In the genomic region with DNA sequence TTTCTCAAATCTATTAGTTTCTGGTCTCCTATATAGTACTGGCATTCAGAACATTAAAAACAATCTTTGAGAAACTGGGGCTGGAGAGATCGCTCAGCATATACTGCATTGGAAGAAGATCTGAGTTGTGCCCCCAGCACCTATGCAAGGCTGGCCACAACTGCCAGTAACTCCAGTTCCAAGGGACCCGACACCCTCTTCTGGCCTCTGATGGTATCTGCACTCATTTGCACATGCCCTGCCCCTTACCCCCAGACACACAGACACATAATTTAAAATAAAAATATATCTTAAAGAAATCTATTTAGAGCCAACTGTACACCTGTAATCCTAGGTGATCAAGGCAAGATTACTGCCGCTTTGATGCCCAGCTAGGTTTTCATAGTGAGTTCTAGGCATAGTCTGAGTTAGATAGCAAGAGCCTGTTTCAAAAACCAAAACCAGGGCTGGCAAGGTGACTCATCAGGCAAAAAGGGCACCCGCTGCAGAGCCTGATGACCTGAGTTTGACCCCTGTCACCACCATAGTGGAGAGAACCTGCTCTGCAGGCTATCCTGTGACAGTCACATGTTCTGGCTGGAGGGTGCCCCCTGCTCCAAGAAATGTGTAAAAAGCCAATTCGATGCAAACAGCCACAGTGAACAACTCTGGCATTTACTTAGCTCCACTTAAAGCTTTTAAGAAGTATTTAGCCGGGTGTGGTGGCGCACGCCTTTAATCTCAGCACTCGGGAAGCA, we compare ENCODE assay signal across 17 mouse cellular contexts. TPM values are rescaled to one million over a fixed set of nuclear protein-coding genes. Genes with fewer than 3 reads are reported as not detected.
DNase-seq lines count a peak whose midpoint lies in the region; ATAC-seq and TF ChIP-seq lines count a peak whose summit lies in the region.
"Had no signal": no experiment of that assay in that cellular context is flagged by ENCODE, and none has a peak within 500 bp of the region (broad histone marks: within the 10 kb centered on the region; RNA-seq: fewer than 3 reads in every experiment).

No protein-coding gene starts in this region.

- H3K27me3 ChIP-seq in CH12.LX (replicated peaks), result no peaks in the 10 kb centered on the region

- TF ChIP-seq CTCF in layer of hippocampus, adult 2 months (conservative IDR thresholded peaks at IDR 0.05), result peak; percentile 26
- no peak for TF ChIP-seq CTCF in CH12.LX (conservative IDR thresholded peaks at IDR 0.05 in 1 of 2, IDR thresholded peaks at IDR 0.05 in 1 of 2; ENCODE audit: low read depth in 2 of 2, low read length in 2 of 2)

- in situ Hi-C loops in CH12.LX (cut with MboI; ENCODE audit: low pct_ligation_motif_present, low pct_unique_long_range_greater_than_20kb, low sequenced_read_pairs), result no loop called here

- dilution Hi-C loops in CH12.LX (cut with MboI; ENCODE audit: extremely low pct_ligation_motif_present, extremely low pct_unique_long_range_greater_than_20kb, low sequenced_read_pairs), result no loop called here

- H3K4me3 ChIP-seq in layer of hippocampus, adult 2 months, result no peak overlapping the region
- H3K4me3 ChIP-seq in CH12.LX (replicated peaks in 1 of 3; ENCODE audit: low read depth in 2 of 3, low read length in 2 of 3, poor library complexity in 1 of 3), result no peak overlapping the region
- H3K4me3 ChIP-seq: left cerebral cortex, adult 2 months; liver, embryonic 13.5 days had no signal

- peaks cover 3 to 8% of the 10 kb centered on the region in 2 experiments; a peak in 3 of 4 replicates for H3K4me1 ChIP-seq in CH12.LX (ENCODE audit: control insufficient read depth in 1 of 2, insufficient read depth in 2 of 2)

- ATAC-seq in megakaryocyte progenitor cell, adult 5-6 weeks (replicated peaks; ENCODE audit: poor library complexity), result peak; percentile 67
- ATAC-seq: inflammation-experienced regulatory T-cells, adult 6 months had no signal

- no peak overlapping the region for H3K9ac ChIP-seq in CH12.LX (ENCODE audit: insufficient read depth, low read depth)
- H3K9ac ChIP-seq: liver, embryonic 13.5 days had no signal

- no peak; the same call in 1 of the 2 replicates for TF ChIP-seq RAD21 in CH12.LX (IDR thresholded peaks at IDR 0.05; ENCODE audit: low read depth, low read length)

- TF ChIP-seq EP300 in CH12.LX (IDR thresholded peaks at IDR 0.05; ENCODE audit: low read length), result no peak

- no peak overlapping the region for H3K4me2 ChIP-seq in CH12.LX (ENCODE audit: insufficient read depth, low read depth, poor library complexity, severe bottlenecking)
- H3K4me2 ChIP-seq: liver, embryonic 13.5 days had no signal

- TF ChIP-seq POLR2A in CH12.LX (IDR thresholded peaks at IDR 0.05; ENCODE audit: low read depth, low read length), result no peak

- no peaks in the 10 kb centered on the region for H3K79me2 ChIP-seq in CH12.LX (replicated peaks; ENCODE audit: control insufficient read depth, extremely low read depth, insufficient read depth, poor library complexity, severe bottlenecking)

- H3K36me3 ChIP-seq in CH12.LX (replicated peaks in 1 of 2; ENCODE audit: control insufficient read depth in 1 of 2, insufficient read depth in 1 of 2, low read length in 1 of 2), result no peaks in the 10 kb centered on the region
- H3K36me3 ChIP-seq: liver, embryonic 13.5 days had no signal

- no peak overlapping the region for H3K27ac ChIP-seq in layer of hippocampus, adult 2 months
- no peak overlapping the region for H3K27ac ChIP-seq in CH12.LX (ENCODE audit: insufficient read depth, low read depth)
- H3K27ac ChIP-seq: left cerebral cortex, adult 2 months; liver, embryonic 13.5 days had no signal

- DNase-seq in layer of hippocampus, adult 2 months (ENCODE audit: low spot score in 2 of 2), result no peak
- DNase-seq in layer of hippocampus, postnatal 25 days (ENCODE audit: extremely low spot score in 1 of 2, low spot score in 1 of 2), result no peak
- DNase-seq in CH12.LX (ENCODE audit: extremely low read depth) (peak; percentile 24), ZHBTc4 (ENCODE audit: low read depth, low spot score) (peak; percentile 80)
- DNase-seq in spleen, postnatal 14 days (ENCODE audit: low spot score in 2 of 2), result no peak
- DNase-seq in heart, adult 18-20 months, result no peak
- DNase-seq: adrenal gland, adult 8-10 months; heart, postnatal 10 days; liver, embryonic 13.5 days; retina, postnatal 1 day had no signal

- peaks cover 3% of the 10 kb centered on the region for H3K9me3 ChIP-seq in CH12.LX (replicated peaks; ENCODE audit: low read length)
- H3K9me3 ChIP-seq: liver, embryonic 13.5 days had no signal

TF ChIP-seq in CH12.LX, 34 proteins besides CTCF, POLR2A, EP300 and RAD21:
- no peak for TF ChIP-seq USF2 (conservative IDR thresholded peaks at IDR 0.05; ENCODE audit: low read depth, low read length)
- TF ChIP-seq USF1 (IDR thresholded peaks at IDR 0.05; ENCODE audit: low read depth, low read length), result no peak
- no peak for TF ChIP-seq MAFK (IDR thresholded peaks at IDR 0.05; ENCODE audit: insufficient replicate concordance, low read length)
- TF ChIP-seq ZKSCAN1 (IDR thresholded peaks at IDR 0.05; ENCODE audit: borderline replicate concordance, low read depth, low read length), result no peak
- TF ChIP-seq ZMIZ1 (IDR thresholded peaks at IDR 0.05; ENCODE audit: low read depth, low read length), result no peak
- TF ChIP-seq PAX5 (IDR thresholded peaks at IDR 0.05; ENCODE audit: low read length), result no peak
- TF ChIP-seq BHLHE40 (IDR thresholded peaks at IDR 0.05; ENCODE audit: low read depth, low read length), result no peak
- TF ChIP-seq MAX (IDR thresholded peaks at IDR 0.05; ENCODE audit: low read length), result no peak
- no peak for TF ChIP-seq MEF2A (IDR thresholded peaks at IDR 0.05; ENCODE audit: borderline replicate concordance, low read depth, low read length)
- no peak for TF ChIP-seq ELF1 (IDR thresholded peaks at IDR 0.05; ENCODE audit: low read depth, low read length)
- TF ChIP-seq MYC (IDR thresholded peaks at IDR 0.05; ENCODE audit: low read depth, low read length), result no peak
- no peak for TF ChIP-seq NRF1 (IDR thresholded peaks at IDR 0.05; ENCODE audit: low read depth, low read length)
- no peak for TF ChIP-seq ZC3H11A (IDR thresholded peaks at IDR 0.05; ENCODE audit: low read depth, low read length)
- TF ChIP-seq GABPA (IDR thresholded peaks at IDR 0.05; ENCODE audit: insufficient replicate concordance, low read depth, low read length), result no peak
- no peak for TF ChIP-seq ZNF384 (IDR thresholded peaks at IDR 0.05; ENCODE audit: low read depth, low read length)
- no peak for TF ChIP-seq RCOR1 (conservative IDR thresholded peaks at IDR 0.05; ENCODE audit: low read depth, low read length)
TF ChIP-seq in CH12.LX: peak in this region for 0.

RNA-seq across cellular contexts. Expression of gene Ankrd45, which starts 2.3 kb away (rescaled TPM):
- total RNA-seq in layer of hippocampus, adult 2 months (2021), result 10 to 100 TPM; 44.7 to 54.3 TPM
- total RNA-seq in layer of hippocampus, postnatal 25 days (2021), result 10 to 100 TPM; 47.2 to 49.1 TPM
- total RNA-seq in CH12.LX (2012; rRNA removed) (not detected in 2 replicates), CH12.LX (2014; rRNA removed) (not detected in 2 replicates)
- polyA plus RNA-seq in CH12.LX (2012; ENCODE audit: insufficient read length, low read depth), result 0.23 TPM in 1 of 2 replicates, not detected in the other
- not detected in 2 replicates for total RNA-seq in megakaryocyte progenitor cell, adult 5-6 weeks (2015)
- not detected in 2 replicates for total RNA-seq in megakaryocyte progenitor cell, adult 5-6 weeks (2017)
- total RNA-seq in heart, adult 18-20 months (2021), result 1 to 10 TPM; 3.4 to 4.6 TPM
- total RNA-seq: gastrocnemius, postnatal 4 days had no signal
- polyA plus RNA-seq: inflammation-experienced regulatory T-cells, adult 6 months had no signal

RNA-seq across cellular contexts. Expression of gene Klhl20, which starts 8.9 kb away (rescaled TPM):
- total RNA-seq in layer of hippocampus, adult 2 months (2021), result 10 to 100 TPM; 16.3 to 17.3 TPM
- total RNA-seq in layer of hippocampus, postnatal 25 days (2021), result 10 to 100 TPM; 16.3 to 18.8 TPM
- 8.3 and 9.7 TPM in 2 replicates for total RNA-seq in CH12.LX (2012; rRNA removed)
- 7.2 and 7.9 TPM in 2 replicates for total RNA-seq in CH12.LX (2014; rRNA removed)
- polyA plus RNA-seq in CH12.LX (2012; ENCODE audit: insufficient read length, low read depth), result 16.0 and 16.3 TPM in 2 replicates
- 25.4 and 31.6 TPM in 2 replicates for total RNA-seq in megakaryocyte progenitor cell, adult 5-6 weeks (2015)
- total RNA-seq in megakaryocyte progenitor cell, adult 5-6 weeks (2017), result 14.2 and 19.9 TPM in 2 replicates
- total RNA-seq in heart, adult 18-20 months (2021), result 10 to 100 TPM; 10.7 to 11.1 TPM

RNA-seq across cellular contexts. Expression of gene Tex50, which starts 18.9 kb away (rescaled TPM):
- not detected for total RNA-seq in layer of hippocampus, adult 2 months (2021)
- not detected for total RNA-seq in layer of hippocampus, postnatal 25 days (2021)
- not detected in 2 replicates for total RNA-seq in CH12.LX (2012; rRNA removed)
- not detected in 2 replicates for total RNA-seq in CH12.LX (2014; rRNA removed)
- polyA plus RNA-seq in CH12.LX (2012; ENCODE audit: insufficient read length, low read depth), result not detected in 2 replicates
- not detected in 2 replicates for total RNA-seq in megakaryocyte progenitor cell, adult 5-6 weeks (2015)
- not detected in 2 replicates for total RNA-seq in megakaryocyte progenitor cell, adult 5-6 weeks (2017)
- not detected for total RNA-seq in heart, adult 18-20 months (2021)
- total RNA-seq: adrenal gland, adult 8-10 months; gastrocnemius, postnatal 4 days; heart, postnatal 10 days; left cerebral cortex, adult 2 months had no signal
- polyA plus RNA-seq: frontal cortex, adult 2 months; inflammation-experienced regulatory T-cells, adult 6 months; large intestine, adult 2 months; liver, embryonic 13.5 days; thymus, postnatal 0 days had no signal

Comparison
In these comparisons a context has a peak if more than half of its experiments do, and no peak if none do; other contexts are left out.
1. DNase-seq: peak in CH12.LX (single experiment) and ZHBTc4 (single experiment); none in layer of hippocampus, adult 2 months (0 of 2), layer of hippocampus, postnatal 25 days (0 of 2), spleen, postnatal 14 days (0 of 2) and heart, adult 18-20 months (0 of 2).
2. RNA of gene Ankrd45, which starts 2.3 kb away (total RNA-seq): 44.7 to 54.3 TPM in layer of hippocampus, adult 2 months and 47.2 to 49.1 TPM in layer of hippocampus, postnatal 25 days; 3.4 to 4.6 TPM in heart, adult 18-20 months, not detected in CH12.LX and not detected in megakaryocyte progenitor cell, adult 5-6 weeks; every median in the first group is over 4 times any median in the second.